Mouse (Mus musculus) hindbrain, embryonic 13.5 days (tissue): ENCODE measurements at regions not wholly inside any gene's neighbourhood (a gene's known extent, or its start where the extent isn't known, plus 50 kb on each side); places are given as distances from the start of the nearest gene placed in this dataset.

Experiments
- ATAC-seq: fragments of 200-750 bp; cut with Nextera tagmentation; 2 replicates; pipeline ENCODE4 v1.8.0; 2017; ENCODE audit warnings: moderate TSS enrichment; ENCODE audit not compliant: low FRiP score
- H3K27ac ChIP-seq: fragments of 300-500 bp; sonication (generic); 2 replicates; pipeline ENCODE4 v1.5.1; 2015; ENCODE audit warnings: inconsistent platforms, mild to moderate bottlenecking, moderate library complexity
- H3K27me3 ChIP-seq: fragments of 300-500 bp; sonication (generic); 2 replicates; pipeline ENCODE4 v1.6.1; 2015; ENCODE audit warnings: mild to moderate bottlenecking, inconsistent platforms
- H3K36me3 ChIP-seq: fragments of 300-500 bp; sonication (generic); 2 replicates; pipeline ENCODE4 v1.6.1; 2015; ENCODE audit warnings: mild to moderate bottlenecking, inconsistent platforms
- H3K4me1 ChIP-seq: fragments of 300-500 bp; sonication (generic); replicated peaks from 2 replicates; pipeline ENCODE4 v1.6.1; 2015; ENCODE audit warnings: inconsistent platforms
- H3K4me2 ChIP-seq: fragments of 300-500 bp; sonication (generic); 2 replicates; pipeline ENCODE4 v1.6.1; 2015; ENCODE audit warnings: inconsistent platforms, mild to moderate bottlenecking, moderate library complexity
- H3K4me3 ChIP-seq: fragments of 300-500 bp; sonication (generic); 2 replicates; pipeline ENCODE4 v1.5.1; 2015; ENCODE audit warnings: mild to moderate bottlenecking, inconsistent platforms
- H3K9ac ChIP-seq: fragments of 300-500 bp; sonication (generic); 2 replicates; pipeline ENCODE4 v1.6.1; 2015; ENCODE audit warnings: mild to moderate bottlenecking, inconsistent platforms
- H3K9me3 ChIP-seq: fragments of 300-500 bp; sonication (generic); 2 replicates; pipeline ENCODE4 v1.6.1; 2016; ENCODE audit warnings: inconsistent platforms
- WGBS: fragments of 180-500 bp; shearing (Covaris S2); methylation state at CpG from one replicate; pipeline ENCODE4 v1.1.7; 2015; 5-methylcytosine and 5-hydroxymethylcytosine counted together

DNA sequence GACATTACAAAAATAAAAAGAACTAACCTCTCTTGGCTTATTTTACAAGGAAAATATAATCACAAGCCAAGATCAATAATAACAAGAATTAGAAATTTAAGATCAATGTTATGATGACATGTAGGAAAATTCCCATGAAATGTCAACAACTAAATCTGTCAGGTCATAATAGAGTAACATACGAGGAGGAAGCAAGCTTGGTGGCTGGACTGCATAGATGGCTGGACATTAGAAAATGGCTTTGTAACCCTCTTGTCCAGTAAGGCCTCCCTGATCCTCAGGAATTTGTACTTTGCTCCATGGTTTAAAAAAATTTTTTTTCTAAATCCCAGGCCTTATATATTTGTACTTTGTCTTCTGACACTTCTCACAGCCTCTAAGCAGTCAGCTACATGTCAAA, 132.7 kb upstream of the Aoah start:
- Histone ChIP-seq H3K9ac (no peak overlapping the region), H3K4me1 (no peaks in the 10 kb centered on the region), H3K4me3 (no peak overlapping the region), H3K27ac (no peak overlapping the region), H3K27me3 (no peaks in the 10 kb centered on the region), H3K9me3 (no peaks in the 10 kb centered on the region), H3K4me2 (no peak overlapping the region), H3K36me3 (no peaks in the 10 kb centered on the region)
- 82% methylated on average over 1 of the region's 1 CpGs for WGBS
- ATAC-seq = no peak

GRCm38 (mm10) chr13:20678754-20679153, 115.2 kb upstream of the Aoah start:
- WGBS = 86% methylated on average over 3 of the region's 3 CpGs

GRCm38 (mm10) chr13:20686914-20687313, 107.0 kb upstream of the Aoah start:
- Histone ChIP-seq H3K27ac (no peak overlapping the region), H3K9ac (no peak overlapping the region; the same call in 1 of the 2 replicates), H3K36me3 (no peaks in the 10 kb centered on the region), H3K4me2 (0 out of 2 replicates have a peak overlapping the region, but pooled peaks have one; percentile 1), H3K9me3 (no peaks in the 10 kb centered on the region), H3K4me3 (no peak overlapping the region), H3K4me1 (no peaks in the 10 kb centered on the region), H3K27me3 (no peaks in the 10 kb centered on the region)
- ATAC-seq = no peak
- 70% methylated on average over 9 of the region's 9 CpGs for WGBS

More at GRCm38 (mm10) chr13:20678754-20679153, 115.2 kb upstream of the Aoah start:
- no peak overlapping the region for H3K27ac ChIP-seq
- H3K4me1 ChIP-seq = no peaks in the 10 kb centered on the region
- no peaks in the 10 kb centered on the region for H3K9me3 ChIP-seq
- no peaks in the 10 kb centered on the region for H3K27me3 ChIP-seq
- no peak overlapping the region for H3K4me3 ChIP-seq
- no peaks in the 10 kb centered on the region for H3K36me3 ChIP-seq
- no peak overlapping the region for H3K4me2 ChIP-seq
- no peak overlapping the region for H3K9ac ChIP-seq
- no peak for ATAC-seq

DNA sequence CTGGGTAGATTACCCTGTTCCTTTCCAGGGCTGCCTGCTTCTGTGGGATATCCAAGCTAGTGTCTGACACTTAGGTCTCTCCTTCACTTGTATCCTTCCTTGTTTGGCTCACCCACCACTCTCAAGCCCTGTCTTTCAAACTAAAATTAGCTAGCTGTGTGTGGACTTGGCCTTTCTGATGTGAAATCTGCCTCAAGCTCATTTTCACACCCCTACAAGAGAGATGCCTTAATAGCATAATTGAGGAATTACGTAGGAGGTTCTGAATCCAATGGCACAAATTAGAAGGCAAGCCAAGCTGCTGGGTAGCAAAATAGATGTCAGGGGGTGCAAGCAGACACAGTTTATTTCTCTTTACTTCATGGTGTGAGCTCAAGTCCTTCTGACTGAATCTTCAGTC, 106.5 kb upstream of the Aoah start:
- ATAC-seq = no peak

GRCm38 (mm10) chr13:20711486-20711885, 82.4 kb upstream of the Aoah start:
- no peak overlapping the region for H3K27ac ChIP-seq
- H3K9me3 ChIP-seq = no peaks in the 10 kb centered on the region
- ATAC-seq = no peak
- H3K4me1 ChIP-seq = no peaks in the 10 kb centered on the region
- no peak overlapping the region for H3K9ac ChIP-seq
- WGBS = 84% methylated on average over 6 of the region's 6 CpGs
- no peaks in the 10 kb centered on the region for H3K27me3 ChIP-seq
- H3K36me3 ChIP-seq = no peaks in the 10 kb centered on the region
- no peak overlapping the region for H3K4me3 ChIP-seq
- H3K4me2 ChIP-seq = no peak overlapping the region

More for the DNA sequence above, 106.5 kb upstream of the Aoah start:
- no peak overlapping the region for H3K27ac ChIP-seq
- WGBS = 89% methylated on average over 1 of the region's 1 CpGs
- no peak overlapping the region for H3K4me3 ChIP-seq
- H3K9me3 ChIP-seq = no peaks in the 10 kb centered on the region
- H3K4me2 ChIP-seq = 0 out of 2 replicates have a peak overlapping the region, but pooled peaks have one; percentile 1
- no peaks in the 10 kb centered on the region for H3K4me1 ChIP-seq
- no peaks in the 10 kb centered on the region for H3K36me3 ChIP-seq
- H3K27me3 ChIP-seq = no peaks in the 10 kb centered on the region
- H3K9ac ChIP-seq = no peak overlapping the region; the same call in 1 of the 2 replicates

DNA sequence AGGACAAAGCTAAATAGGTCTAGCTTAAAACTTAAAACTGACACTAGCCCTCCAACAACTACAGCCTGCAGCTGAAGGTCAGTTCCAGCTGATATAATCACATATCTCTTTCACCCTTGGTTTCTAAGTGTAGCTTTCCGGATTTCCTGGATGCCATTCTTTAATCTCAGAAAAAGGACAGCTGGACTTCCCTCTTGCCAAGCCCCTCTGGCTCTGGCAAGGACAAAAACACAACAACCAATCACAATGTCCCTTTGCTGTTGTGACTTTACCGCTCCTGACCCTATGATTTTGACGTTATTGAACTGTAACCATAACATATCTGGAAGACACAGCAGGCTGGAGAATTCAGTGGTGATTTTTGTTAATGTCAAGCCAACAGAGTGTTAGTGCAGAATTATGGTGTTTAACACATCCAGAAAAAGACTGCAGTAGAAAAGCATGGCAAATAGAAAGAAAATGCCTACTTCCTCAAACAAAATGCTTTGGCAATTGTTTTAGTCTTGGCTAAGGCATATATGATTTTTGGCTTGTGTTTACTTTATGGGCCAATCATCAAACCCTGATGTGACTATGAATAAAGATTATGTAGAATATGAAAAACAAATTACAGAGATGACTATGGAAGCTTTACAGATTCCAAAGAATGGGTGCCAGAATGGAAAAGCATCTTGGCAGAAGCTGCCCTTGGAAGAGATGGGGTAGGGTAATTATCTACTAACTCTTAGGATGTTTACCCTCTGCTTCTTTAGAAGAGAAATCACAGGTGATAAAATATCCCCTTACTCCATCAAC, 70.4 kb upstream of the Aoah start:
- no peak overlapping the region for H3K4me3 ChIP-seq
- H3K27ac ChIP-seq = no peak overlapping the region
- no peaks in the 10 kb centered on the region for H3K4me1 ChIP-seq
- H3K9ac ChIP-seq = no peak overlapping the region
- no peaks in the 10 kb centered on the region for H3K9me3 ChIP-seq
- no peak overlapping the region for H3K4me2 ChIP-seq
- 87% methylated on average over 3 of the region's 3 CpGs for WGBS
- ATAC-seq = no peak
- H3K36me3 ChIP-seq = no peaks in the 10 kb centered on the region
- H3K27me3 ChIP-seq = no peaks in the 10 kb centered on the region

DNA sequence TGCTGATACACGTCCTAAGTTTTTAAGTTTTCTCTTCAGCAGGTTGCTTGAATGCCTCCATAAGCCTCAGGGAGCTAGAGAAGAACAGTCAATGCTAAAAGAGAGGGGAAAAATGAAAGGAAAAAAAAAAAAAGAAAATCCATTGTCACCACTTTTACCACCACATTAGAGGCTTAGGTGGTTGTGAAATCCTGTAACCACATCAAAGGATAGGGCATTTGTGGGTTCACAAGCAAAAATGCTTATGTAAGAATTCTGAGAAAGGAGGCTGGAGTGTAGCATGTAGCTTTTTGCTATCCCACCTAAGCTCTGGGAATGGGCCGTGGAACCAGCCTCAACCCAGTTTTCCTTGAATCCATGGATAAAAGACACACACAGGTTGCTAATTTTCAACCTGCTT, 69.5 kb upstream of the Aoah start:
- no peak overlapping the region for H3K4me3 ChIP-seq
- H3K27me3 ChIP-seq = no peaks in the 10 kb centered on the region
- no peak overlapping the region for H3K9ac ChIP-seq
- no peak overlapping the region for H3K27ac ChIP-seq
- 94% methylated on average over 2 of the region's 2 CpGs for WGBS
- ATAC-seq = no peak
- no peaks in the 10 kb centered on the region for H3K9me3 ChIP-seq
- H3K4me2 ChIP-seq = no peak overlapping the region
- H3K4me1 ChIP-seq = no peaks in the 10 kb centered on the region
- no peaks in the 10 kb centered on the region for H3K36me3 ChIP-seq

- H3K4me1 ChIP-seq = no peaks in the 10 kb centered on the region
- no peaks in the 10 kb centered on the region for H3K27me3 ChIP-seq
- WGBS = 74% methylated on average over 4 of the region's 4 CpGs
- H3K27ac ChIP-seq = no peak overlapping the region
- no peak overlapping the region for H3K4me3 ChIP-seq
- H3K9ac ChIP-seq = no peak overlapping the region
- no peak overlapping the region for H3K4me2 ChIP-seq
- no peaks in the 10 kb centered on the region for H3K9me3 ChIP-seq
- no peaks in the 10 kb centered on the region for H3K36me3 ChIP-seq
- no peak for ATAC-seq
Measured at GRCm38 (mm10) chr13:20725556-20725955, 68.4 kb upstream of the Aoah start.

DNA sequence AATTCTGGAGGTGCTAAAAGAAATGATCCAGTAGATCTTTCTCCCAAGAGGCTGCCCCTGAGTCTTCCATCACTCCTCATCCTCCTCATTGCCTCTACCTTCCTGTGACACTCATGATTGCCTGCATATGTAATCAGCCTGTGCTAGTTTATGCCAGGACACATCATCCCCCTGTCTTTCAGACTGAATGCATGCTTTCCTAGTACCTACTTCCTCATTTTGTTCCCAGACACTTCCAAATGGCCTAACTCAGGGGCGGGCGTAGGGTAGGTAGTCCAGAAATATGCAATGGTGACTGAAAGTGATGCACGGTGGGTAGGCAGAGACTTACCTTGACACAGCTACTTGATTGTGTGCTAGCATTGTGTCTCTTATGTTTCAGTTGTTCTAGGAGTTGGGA, 65.8 kb upstream of the Aoah start:
- H3K4me2 ChIP-seq = no peak overlapping the region
- H3K4me1 ChIP-seq = no peaks in the 10 kb centered on the region
- no peak overlapping the region for H3K4me3 ChIP-seq
- no peaks in the 10 kb centered on the region for H3K9me3 ChIP-seq
- no peak for ATAC-seq
- no peaks in the 10 kb centered on the region for H3K27me3 ChIP-seq
- H3K36me3 ChIP-seq = no peaks in the 10 kb centered on the region
- H3K9ac ChIP-seq = no peak overlapping the region
- H3K27ac ChIP-seq = no peak overlapping the region
- 96% methylated on average over 3 of the region's 3 CpGs for WGBS

GRCm38 (mm10) chr13:20733046-20733445, 60.9 kb upstream of the Aoah start:
- Histone ChIP-seq H3K36me3 (no peaks in the 10 kb centered on the region), H3K4me1 (peaks cover 3% of the 10 kb centered on the region; the same call in 1 of the 2 replicates), H3K4me2 (no peak overlapping the region), H3K27ac (no peak overlapping the region), H3K9me3 (0 out of 2 replicates have a peak, but pooled peaks cover under 1% of the 10 kb centered on the region), H3K9ac (no peak overlapping the region), H3K4me3 (no peak overlapping the region), H3K27me3 (no peaks in the 10 kb centered on the region)
- WGBS = 69% methylated on average over 2 of the region's 2 CpGs
- ATAC-seq = no peak

DNA sequence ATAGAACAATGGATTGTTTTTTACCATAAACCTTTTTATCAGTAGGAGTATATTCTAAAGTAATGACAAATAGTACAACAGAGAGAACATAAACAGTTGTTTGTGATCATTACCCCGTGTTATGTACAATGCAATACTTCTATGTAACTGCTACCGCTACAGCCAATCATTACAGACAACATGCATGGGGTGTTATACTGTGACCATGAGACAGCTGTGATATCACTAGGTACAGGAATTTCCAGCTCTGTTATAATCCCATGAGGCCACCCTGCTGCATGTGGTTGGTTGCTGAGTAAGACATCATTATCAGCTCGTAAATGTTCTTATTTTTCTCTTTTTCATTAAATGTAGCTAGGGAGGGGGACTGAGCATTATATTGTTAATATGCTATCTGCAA, 59.6 kb upstream of the Aoah start:
- ATAC-seq = no peak

DNA sequence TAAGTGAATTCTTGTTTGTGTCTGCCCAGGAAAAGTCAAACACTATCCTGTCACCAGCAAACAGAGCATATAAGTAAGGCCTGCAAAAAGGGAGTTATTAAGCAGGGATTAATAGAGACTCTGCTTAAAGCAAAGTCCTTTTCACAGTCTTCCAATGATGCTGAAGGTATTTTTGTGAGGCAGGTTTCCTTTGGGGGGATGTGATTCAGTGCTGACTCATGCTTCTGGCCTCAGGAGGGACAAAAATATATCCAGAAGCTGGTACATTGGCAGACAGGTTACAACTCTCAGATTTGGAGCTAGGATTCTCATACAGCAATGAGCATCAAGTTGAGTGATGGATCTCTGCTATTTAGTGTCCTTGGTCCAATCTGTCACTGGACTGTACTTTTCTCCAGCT, 57.3 kb upstream of the Aoah start:
- H3K4me3 ChIP-seq = no peak overlapping the region
- no peak for ATAC-seq
- no peak overlapping the region for H3K9ac ChIP-seq

More for the DNA sequence above, 59.6 kb upstream of the Aoah start:
- Histone ChIP-seq H3K27ac (no peak overlapping the region), H3K27me3 (no peaks in the 10 kb centered on the region), H3K9ac (no peak overlapping the region), H3K4me2 (no peak overlapping the region), H3K4me3 (no peak overlapping the region), H3K36me3 (no peaks in the 10 kb centered on the region), H3K9me3 (0 out of 2 replicates have a peak, but pooled peaks cover 3% of the 10 kb centered on the region), H3K4me1 (peaks cover 3% of the 10 kb centered on the region; the same call in 1 of the 2 replicates)
- WGBS = 86% methylated on average over 3 of the region's 3 CpGs

More for the DNA sequence above, 57.3 kb upstream of the Aoah start:
- Histone ChIP-seq H3K27me3 (no peaks in the 10 kb centered on the region), H3K4me2 (no peak overlapping the region), H3K27ac (no peak overlapping the region), H3K9me3 (0 out of 2 replicates have a peak, but pooled peaks cover 3% of the 10 kb centered on the region), H3K4me1 (peaks cover 3% of the 10 kb centered on the region; the same call in 1 of the 2 replicates), H3K36me3 (no peaks in the 10 kb centered on the region)
